Mouse (Mus musculus) limb, embryonic 11.5 days (tissue): ENCODE results near the gene Snrpn. TPM values are rescaled to one million over a fixed set of nuclear protein-coding genes. Genes with fewer than 3 reads are reported as not detected.
"Not testable (repeated sequence)": the region's sequence is repeated elsewhere in the genome, so short reads cannot be mapped to it uniquely, and the experiment has no call there.

Experiments used
- ATAC-seq: fragments of 200-750 bp; cut with Nextera tagmentation; 2 replicates; pipeline ENCODE4 v1.8.0; 2017; ENCODE audit warnings: low read depth; ENCODE audit not compliant: insufficient number of reproducible peaks, low FRiP score, low TSS enrichment
- DNase-seq: peaks from one replicate; pipeline ENCODE4 v3.0.0-alpha.2; 2015; ENCODE audit warnings: low spot score
- H3K27ac ChIP-seq: fragments of 300-500 bp; sonication (generic); replicated peaks from 2 replicates; pipeline ENCODE4 v1.5.1; 2014; ENCODE audit warnings: low read depth, mild to moderate bottlenecking, low read length
- H3K27me3 ChIP-seq: fragments of 300-500 bp; sonication (generic); 2 replicates; pipeline ENCODE4 v1.6.1; 2014; ENCODE audit warnings: mild to moderate bottlenecking, low read length, mixed read lengths; ENCODE audit not compliant: control insufficient read depth, insufficient read depth
- H3K36me3 ChIP-seq: fragments of 300-500 bp; sonication (generic); 2 replicates; pipeline ENCODE4 v1.6.1; 2014; ENCODE audit warnings: mild to moderate bottlenecking, low read length, moderate library complexity, mixed read lengths; ENCODE audit not compliant: control insufficient read depth, insufficient read depth
- H3K4me1 ChIP-seq: fragments of 300-500 bp; sonication (generic); 2 replicates; pipeline ENCODE4 v1.6.1; 2014; ENCODE audit warnings: low read length, mixed read lengths; ENCODE audit not compliant: control insufficient read depth, insufficient read depth
- H3K4me2 ChIP-seq: fragments of 300-500 bp; sonication (generic); 2 replicates; pipeline ENCODE4 v1.6.1; 2014; ENCODE audit warnings: low read depth, mild to moderate bottlenecking, moderate library complexity; ENCODE audit not compliant: severe bottlenecking
- H3K4me3 ChIP-seq: fragments of 300-500 bp; sonication (generic); 2 replicates; pipeline ENCODE4 v1.5.1; 2014; ENCODE audit warnings: low read depth, low read length
- H3K9ac ChIP-seq: fragments of 300-500 bp; sonication (generic); 2 replicates; pipeline ENCODE4 v1.6.1; 2014; ENCODE audit warnings: mild to moderate bottlenecking, low read length
- H3K9me3 ChIP-seq: fragments of 300-500 bp; sonication (generic); 2 replicates; pipeline ENCODE4 v1.6.1; 2016; ENCODE audit warnings: low read length; ENCODE audit not compliant: control insufficient read depth
- WGBS: fragments of 180-500 bp; shearing (Covaris S2); extraction: QIAGEN DNeasy Blood & Tissue Kit; methylation state at CpG from one replicate; pipeline ENCODE4 v1.1.7; 2014; 5-methylcytosine and 5-hydroxymethylcytosine counted together
- polyA plus RNA-seq: library from polyadenylated mRNA; unstranded; fragments of >200 nt; fragmentation: Nextera tagmentation; extraction: Ambion mirVana; gene quantifications from 2 replicates; pipeline ENCODE4 v1.2.1, GENCODE M21; 2014

Snrpn gene
- 76.4 and 76.5 TPM in 2 replicates for polyA plus RNA-seq

- H3K4me3 ChIP-seq = no peak within 1 kb of the TSS
- H3K4me2 ChIP-seq = no peak within 1 kb of the TSS
- H3K27ac ChIP-seq = no peak within 1 kb of the TSS
- no peaks in the 10 kb centered on the region for H3K4me1 ChIP-seq
- no peaks in the 10 kb centered on the region for H3K9me3 ChIP-seq
- ATAC-seq (no peak), DNase-seq (no peak)
- H3K27me3 ChIP-seq = no peaks in the 10 kb centered on the region
- no peaks in the 10 kb centered on the region for H3K36me3 ChIP-seq
- H3K9ac ChIP-seq = no peak within 1 kb of the TSS
- WGBS = 71% methylated on average over 4 of the region's 4 CpGs
Measured at GRCm38 (mm10) chr7:60139742-60140480, at the start of gene Snrpn. Gene Snrpn, minus strand, starts transcription at chr7:60140219.

GRCm38 (mm10) chr7:60170250-60171185 is 30.5 kb upstream of the Snrpn start:
- no peak overlapping the region for H3K9ac ChIP-seq
- H3K4me1 ChIP-seq = no peaks in the 10 kb centered on the region
- H3K27ac ChIP-seq = no peak overlapping the region
- no peak for ATAC-seq
- H3K4me3 ChIP-seq = no peak overlapping the region
- no peaks in the 10 kb centered on the region for H3K9me3 ChIP-seq
- no peaks in the 10 kb centered on the region for H3K36me3 ChIP-seq
- WGBS = 65% methylated on average over 5 of the region's 5 CpGs
- H3K27me3 ChIP-seq = no peaks in the 10 kb centered on the region
- H3K4me2 ChIP-seq = no peak overlapping the region
- DNase-seq = no peak

- H3K9ac ChIP-seq = no peak overlapping the region
- no peak overlapping the region for H3K4me3 ChIP-seq
- H3K27me3 ChIP-seq = no peaks in the 10 kb centered on the region
- no peaks in the 10 kb centered on the region for H3K36me3 ChIP-seq
- H3K27ac ChIP-seq = no peak overlapping the region
- no peak overlapping the region for H3K4me2 ChIP-seq
- no peak for DNase-seq
- WGBS = 58% methylated on average over 7 of the region's 7 CpGs
- no peak for ATAC-seq
- H3K9me3 ChIP-seq = no peaks in the 10 kb centered on the region
- H3K4me1 ChIP-seq = no peaks in the 10 kb centered on the region
Measured at GRCm38 (mm10) chr7:60125332-60125731, 14.7 kb downstream of the Snrpn start.

- H3K27me3 ChIP-seq = not testable (repeated sequence)
Measured at GRCm38 (mm10) chr7:60123086-60123624, 16.9 kb downstream of the Snrpn start.

GRCm38 (mm10) chr7:60122434-60123085 is 17.5 kb downstream of the Snrpn start:
- Histone ChIP-seq H3K4me3 (no peak overlapping the region), H3K4me2 (no peak overlapping the region), H3K9me3 (no peaks in the 10 kb centered on the region), H3K4me1 (no peaks in the 10 kb centered on the region), H3K9ac (no peak overlapping the region), H3K36me3 (no peaks in the 10 kb centered on the region), H3K27me3 (no peaks in the 10 kb centered on the region), H3K27ac (no peak overlapping the region)
- 75% methylated on average over 2 of the region's 2 CpGs for WGBS
- no peak for DNase-seq
- ATAC-seq = no peak

More at GRCm38 (mm10) chr7:60123086-60123624, 16.9 kb downstream of the Snrpn start:
- not testable (repeated sequence) for ATAC-seq, H3K4me1 ChIP-seq, DNase-seq, H3K4me2 ChIP-seq, H3K9me3 ChIP-seq, H3K9ac ChIP-seq, H3K36me3 ChIP-seq, H3K4me3 ChIP-seq, H3K27ac ChIP-seq
- 53% methylated on average over 3 of the region's 3 CpGs for WGBS

GRCm38 (mm10) chr7:60097154-60097859 is 42.7 kb downstream of the Snrpn start:
- Histone ChIP-seq H3K9me3 (no peaks in the 10 kb centered on the region), H3K4me1 (no peaks in the 10 kb centered on the region), H3K4me2 (no peak overlapping the region), H3K9ac (no peak overlapping the region), H3K27me3 (no peaks in the 10 kb centered on the region), H3K27ac (no peak overlapping the region), H3K4me3 (no peak overlapping the region), H3K36me3 (no peaks in the 10 kb centered on the region)
- DNase-seq (no peak), ATAC-seq (no peak)
- WGBS = 62% methylated on average over 3 of the region's 3 CpGs

- Histone ChIP-seq H3K27me3 (no peaks in the 10 kb centered on the region), H3K27ac (no peak overlapping the region), H3K4me3 (no peak overlapping the region), H3K4me1 (no peaks in the 10 kb centered on the region), H3K9me3 (no peaks in the 10 kb centered on the region), H3K4me2 (no peak overlapping the region), H3K36me3 (no peaks in the 10 kb centered on the region), H3K9ac (no peak overlapping the region)
- 69% methylated on average over 2 of the region's 2 CpGs for WGBS
- ATAC-seq (no peak), DNase-seq (no peak)
Measured at GRCm38 (mm10) chr7:60076301-60076700, 63.7 kb downstream of the Snrpn start.
